Mouse (Mus musculus) adipocyte (in vitro differentiated cells): ENCODE measurements around the gene D16Ertd472e.
"Not testable (repeated sequence)": the region's sequence is repeated elsewhere in the genome, so short reads cannot be mapped to it uniquely, and the experiment has no call there.

ENCODE experiments used
- DNase-seq: peaks from one replicate; pipeline ENCODE4 v3.0.0-alpha.2; 2016; ENCODE audit warnings: low spot score

D16Ertd472e gene

DNA sequence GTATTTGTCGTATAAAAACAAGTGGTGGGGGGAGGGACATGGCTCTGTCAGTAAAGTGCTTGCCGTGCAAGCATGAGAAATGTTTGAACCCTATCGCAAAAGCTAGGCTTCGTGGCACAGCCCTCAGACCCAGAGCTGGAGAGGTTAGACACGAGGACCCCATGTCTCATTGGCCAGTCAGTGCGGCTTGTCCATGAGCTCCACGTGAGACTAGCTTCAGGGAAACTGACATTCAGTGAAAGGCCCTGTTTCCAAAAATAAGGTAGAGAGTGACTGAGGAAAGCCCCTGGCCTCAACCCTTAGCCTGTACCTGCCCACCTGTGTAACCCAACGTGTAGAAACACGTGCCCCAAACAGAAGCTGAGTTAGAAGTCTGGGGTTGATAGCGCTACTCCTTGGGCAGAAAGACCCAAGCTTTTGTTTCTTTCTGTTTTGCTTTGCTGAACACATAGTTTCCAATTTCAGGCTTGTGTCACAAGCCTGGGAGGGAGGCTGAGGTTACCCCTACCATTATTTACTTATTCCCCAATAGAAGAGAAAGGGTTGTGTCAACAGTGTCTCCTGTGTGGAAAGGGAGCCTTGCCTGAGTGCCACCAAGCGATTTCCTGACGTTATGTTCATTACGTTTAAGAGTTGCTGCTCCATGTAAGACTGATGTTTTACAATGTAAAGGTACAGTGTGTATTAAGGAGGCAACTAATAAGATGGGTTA is 12.2 kb downstream of the D16Ertd472e start:
- no peak for DNase-seq

DNA sequence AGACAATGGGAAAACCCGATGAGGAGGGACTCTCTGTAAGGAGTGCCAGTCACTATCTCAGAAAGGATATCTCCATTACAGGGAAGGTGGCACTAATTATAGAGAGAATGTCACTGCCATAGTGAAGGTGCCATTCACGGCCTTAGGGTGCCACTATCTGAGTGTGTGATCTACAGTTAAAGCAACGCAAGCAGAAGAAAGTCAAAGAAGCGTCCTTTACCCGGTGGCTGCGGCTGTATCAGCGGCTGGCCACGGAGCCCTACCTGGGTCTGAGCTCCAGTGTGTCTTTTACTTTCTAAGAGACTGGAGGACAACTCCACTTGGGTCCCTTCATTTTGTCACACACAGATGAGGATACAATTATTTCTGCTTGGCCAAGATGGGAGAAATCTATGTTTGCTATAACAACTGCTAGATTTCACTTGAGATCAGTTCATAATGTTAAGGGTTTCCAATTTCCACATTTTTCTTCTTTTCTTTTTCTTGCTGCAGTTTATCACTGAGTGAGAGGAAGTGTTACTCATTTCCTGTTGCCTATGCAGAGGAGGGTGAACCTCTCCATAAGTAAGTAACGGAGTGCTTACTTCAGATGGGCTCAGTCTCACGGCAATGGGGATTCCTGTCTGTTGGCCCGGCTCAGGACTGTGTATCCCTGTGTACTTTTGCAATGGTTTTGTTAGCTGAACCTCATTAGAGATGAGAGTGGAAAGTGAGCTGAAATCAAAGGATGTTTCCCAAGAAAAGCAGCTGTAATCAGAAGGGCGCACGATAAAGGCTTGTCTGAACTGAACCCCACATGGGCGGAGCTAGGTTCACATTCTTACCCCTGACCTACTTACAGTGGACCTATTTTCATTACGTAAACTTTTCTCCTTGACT is 13.2 kb downstream of the D16Ertd472e start:
- no peak for DNase-seq

DNA sequence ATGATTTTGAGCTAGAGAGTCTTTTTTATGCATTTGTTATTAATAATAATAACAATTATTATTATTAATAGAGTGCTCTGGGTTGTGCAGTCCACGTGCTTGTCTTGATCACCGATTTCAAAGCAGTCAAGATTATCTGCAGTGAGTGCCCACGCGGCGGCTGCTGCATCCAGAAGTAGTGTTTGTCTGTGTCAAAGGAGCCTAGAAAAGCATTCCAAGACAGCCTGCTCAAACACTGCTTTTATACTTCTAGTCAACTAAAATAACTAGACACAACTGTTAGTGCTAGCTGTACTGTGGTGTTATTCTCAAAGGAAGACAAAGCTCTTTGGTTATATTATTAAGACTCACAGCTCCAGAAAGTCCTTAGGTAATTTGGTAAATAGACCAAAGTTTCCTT is 15.9 kb downstream of the D16Ertd472e start:
- no peak for DNase-seq

DNA sequence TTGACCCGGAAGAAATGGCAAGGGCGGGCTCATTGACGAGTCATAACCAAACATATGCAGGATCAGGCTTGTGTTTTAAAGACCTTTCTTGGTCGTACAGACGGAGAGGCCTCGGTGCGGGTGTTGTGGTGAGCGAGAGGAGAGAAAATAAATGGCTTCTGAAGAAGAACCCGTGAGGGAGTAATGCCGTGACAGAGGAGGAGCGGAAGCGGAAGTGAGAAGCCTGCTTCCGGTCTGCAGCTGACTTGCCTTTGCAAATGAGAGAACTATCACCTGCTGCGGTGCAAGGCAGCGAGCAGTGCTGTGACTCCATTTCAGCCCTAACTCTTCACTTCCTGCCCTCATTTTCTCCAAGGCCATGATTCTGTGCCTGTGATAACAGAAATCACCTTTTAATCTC is 16.4 kb downstream of the D16Ertd472e start:
- DNase-seq: no peak

DNA sequence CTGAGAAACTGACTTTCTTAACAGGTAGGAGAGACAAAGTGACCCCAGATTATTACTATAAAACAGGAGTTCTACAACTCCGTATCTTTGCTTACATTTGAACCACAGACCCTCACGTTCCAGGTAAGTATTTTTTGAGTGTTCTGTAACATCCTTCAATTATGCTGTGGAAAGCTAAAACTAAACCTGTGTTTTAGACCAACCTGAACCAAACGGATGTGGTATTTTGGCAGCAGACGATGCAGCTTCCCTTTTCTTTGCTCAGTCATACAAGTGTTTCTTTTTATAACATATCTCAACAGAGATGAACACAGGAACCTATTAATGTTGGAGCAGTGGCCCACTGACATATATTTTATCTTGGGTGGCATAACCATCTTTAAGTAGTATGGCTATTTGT is 18.9 kb downstream of the D16Ertd472e start:
- no peak for DNase-seq

DNA sequence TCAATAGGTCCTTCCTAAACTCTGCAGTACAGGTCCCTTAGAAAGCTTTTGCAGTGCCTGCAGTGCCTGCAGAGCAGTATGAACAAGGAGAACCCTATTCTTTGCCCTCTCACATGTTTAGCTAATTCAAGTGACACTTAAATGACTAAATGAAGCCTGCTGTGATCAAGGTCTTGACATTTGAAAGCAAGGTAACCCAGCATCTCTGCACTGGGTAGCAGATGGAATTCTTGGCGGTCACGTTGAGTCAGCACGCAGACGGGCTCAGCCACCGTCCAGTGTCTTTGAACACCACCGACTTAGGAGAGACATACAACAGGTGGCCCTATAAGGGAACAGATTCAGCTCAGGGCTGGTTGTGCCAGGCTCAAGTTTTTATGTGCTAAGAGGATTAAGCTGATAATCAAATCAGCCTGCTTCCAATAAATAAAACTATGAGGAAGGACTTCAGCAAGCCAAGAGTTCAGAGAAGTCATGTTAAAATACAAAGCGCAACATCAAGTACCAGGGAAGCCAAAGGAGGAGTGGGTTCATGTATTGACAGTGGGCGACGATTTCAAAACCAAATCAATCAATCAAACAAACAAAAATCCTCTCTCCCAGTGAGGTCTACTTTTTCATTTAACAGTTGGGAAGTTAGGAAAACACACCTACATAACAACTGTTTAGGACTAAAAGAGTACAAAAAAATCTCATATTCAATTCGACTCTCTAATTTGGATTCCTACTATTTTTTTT is 21.4 kb downstream of the D16Ertd472e start:
- no peak for DNase-seq

DNA sequence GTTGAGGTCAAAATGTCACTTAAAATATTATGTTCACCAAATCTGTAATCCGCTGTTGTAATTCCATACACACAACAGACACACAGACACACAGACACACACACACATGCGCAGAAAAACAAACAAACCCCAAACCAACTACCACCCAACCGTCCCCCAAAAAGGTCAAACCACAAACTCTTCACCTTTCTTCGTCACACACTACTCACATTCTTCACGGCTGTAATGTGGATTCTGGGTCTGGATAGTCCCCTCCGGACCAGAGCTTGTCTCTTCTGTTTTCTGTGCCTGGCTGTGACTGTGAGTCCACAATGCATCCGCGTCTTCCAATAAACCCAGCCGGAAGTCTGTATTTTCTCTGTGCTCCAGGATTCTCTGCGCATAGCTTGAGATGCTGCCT is 29.1 kb downstream of the D16Ertd472e start:
- DNase-seq: no peak

DNA sequence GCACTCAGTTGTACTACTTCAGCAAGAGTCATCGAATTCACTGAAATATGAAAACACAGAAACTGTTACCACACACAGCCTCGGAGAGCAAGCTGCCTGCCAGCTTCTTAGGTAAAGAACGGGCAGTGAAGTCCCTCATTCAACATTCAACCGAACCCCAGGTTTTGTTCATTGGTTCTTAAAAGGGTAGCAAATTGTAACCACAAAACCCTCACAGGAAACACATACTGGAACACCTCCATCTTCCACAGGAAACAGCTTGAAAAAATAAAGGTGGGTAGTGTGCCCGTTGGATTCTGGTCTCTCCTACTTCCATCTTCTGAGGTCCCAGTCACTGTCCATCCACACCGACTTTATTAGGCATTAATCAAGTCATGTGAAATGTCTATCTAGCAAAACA is 30.0 kb downstream of the D16Ertd472e start:
- DNase-seq: no peak

DNA sequence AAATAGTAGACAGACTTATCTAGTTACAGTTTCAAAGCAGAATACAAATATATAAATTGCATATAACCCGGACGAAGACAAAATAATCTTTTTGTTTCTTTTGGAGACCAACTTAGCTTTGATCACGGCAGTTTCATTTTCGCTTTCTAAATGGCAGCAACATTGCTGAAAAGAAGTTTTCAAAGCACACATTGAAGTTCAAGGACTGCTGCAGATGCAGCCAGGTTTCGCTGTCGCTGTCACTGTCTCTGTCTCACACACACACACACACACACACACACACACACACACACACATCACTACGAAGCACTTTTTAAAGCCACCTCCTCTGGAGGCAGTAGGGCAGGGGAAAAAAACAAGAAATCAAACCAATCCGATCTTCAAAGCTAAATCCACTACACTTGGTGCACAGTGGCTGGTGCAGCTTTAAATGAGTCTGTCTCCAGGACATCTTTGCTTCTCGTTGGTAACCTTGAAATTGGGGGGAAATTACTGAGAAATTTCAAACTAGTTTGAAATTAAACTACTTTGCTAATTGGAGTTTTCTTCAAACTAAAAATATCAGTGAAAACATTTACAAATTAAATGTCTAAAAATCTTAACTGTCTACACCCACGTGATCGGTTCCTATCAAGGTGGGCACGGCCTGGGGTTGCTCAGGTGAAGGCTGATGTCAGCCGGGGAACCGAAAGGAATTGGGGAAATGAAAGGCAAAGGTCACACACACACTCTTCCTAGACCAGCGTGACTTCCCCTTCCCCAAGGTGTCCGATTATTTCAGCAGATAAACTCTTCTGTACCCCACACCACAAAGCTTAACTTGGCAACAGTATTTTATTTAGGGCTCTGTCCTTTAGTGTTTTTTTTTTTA is 35.9 kb downstream of the D16Ertd472e start:
- DNase-seq: no peak

DNA sequence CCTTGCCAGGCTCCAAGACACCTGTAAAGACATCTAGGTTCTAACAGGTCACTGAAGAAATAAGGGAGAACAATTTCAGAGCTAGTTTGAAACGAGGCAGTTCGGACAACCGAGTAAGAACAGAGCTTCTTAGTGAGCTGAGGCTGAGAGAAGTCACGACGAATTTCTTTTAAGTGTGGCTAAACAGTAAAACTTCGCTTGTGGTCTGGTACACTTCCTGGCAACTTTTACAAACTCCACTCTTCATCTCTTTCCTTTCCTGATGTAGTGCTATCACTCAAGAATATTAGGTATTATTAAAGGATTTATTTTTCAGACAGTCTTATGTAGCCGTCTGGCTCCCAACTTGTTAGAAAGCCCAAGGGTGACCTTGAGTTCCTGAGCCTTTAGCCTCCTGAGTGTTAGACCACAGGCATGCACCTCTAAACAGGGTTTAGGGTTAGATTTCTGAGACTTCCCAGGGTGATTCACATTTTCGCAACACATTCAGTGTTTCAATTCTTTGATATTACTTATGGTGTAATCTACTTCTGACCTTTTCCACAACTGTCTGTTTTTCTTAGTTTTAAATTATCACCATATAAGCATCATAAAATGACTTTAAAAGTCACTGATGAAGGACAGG is 38.6 kb downstream of the D16Ertd472e start:
- DNase-seq: no peak

DNA sequence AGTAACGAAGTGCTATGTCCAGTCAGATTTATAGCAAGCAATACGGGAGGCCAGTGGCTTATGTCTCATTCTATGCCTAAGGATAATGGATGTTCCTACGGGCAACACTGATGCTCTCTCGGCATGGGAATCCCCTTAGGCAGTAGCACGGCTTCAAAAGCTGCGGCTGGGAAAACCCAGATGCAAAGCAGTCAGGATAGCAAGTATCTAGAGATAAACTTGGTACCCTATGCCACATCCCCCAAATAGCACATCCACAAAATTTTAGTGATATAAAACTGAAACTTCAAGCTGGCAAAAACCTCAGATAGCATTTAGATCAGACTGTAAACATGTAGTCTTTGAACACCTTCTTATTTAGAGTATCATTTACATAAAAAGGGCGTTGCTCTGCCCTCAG is 39.2 kb downstream of the D16Ertd472e start:
- DNase-seq: no peak

DNA sequence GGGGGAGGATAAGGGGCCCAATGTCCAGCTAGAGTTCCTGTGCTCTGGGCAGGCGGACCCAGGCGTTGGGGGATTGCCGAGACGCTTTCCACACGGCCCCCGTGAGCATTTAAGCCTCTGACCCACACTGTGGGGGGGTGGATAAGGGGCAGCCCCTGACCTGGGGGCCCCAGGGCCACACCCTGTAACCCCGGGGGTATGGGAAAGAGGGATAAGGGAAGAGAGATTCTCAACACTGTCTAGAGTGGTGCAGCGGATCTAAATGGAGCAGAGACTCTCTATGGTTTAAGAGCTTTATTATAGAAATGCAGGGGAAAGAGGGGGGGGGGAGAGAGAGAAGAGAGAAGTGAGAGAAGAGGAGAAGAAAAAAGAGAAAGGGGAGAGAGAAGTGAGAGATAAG is 42.0 kb downstream of the D16Ertd472e start:
- no peak for DNase-seq

DNA sequence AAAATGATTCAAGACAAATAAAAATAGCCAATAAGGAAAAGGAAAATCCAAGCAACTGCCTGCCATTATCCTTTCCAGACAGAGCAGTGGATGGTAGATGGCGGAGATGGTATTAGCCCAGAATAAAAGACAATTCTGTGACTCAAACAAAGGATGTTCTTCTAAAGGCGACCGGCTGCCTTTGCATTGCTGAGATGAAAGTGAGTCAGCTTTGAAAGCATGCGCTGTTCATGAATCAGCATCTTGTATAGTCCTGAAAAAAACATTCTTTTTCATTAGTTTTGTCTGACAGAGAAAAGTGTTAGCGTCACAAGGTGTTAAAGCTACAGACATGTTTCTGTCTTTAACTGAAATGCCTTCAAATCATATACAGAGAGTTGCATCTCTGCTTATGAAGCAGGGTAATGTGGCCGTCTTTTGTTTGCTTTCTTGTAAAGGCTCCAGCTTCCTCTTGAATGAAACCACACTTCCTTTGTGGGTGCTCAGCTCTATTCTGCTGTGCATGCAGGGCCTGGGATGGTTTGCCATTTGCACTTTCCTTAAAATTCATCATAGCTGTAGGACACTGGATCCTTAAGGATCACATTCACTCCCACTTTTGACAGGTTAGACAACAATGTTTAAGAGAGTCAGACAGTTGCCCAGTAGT is 44.4 kb downstream of the D16Ertd472e start:
- no peak for DNase-seq

DNA sequence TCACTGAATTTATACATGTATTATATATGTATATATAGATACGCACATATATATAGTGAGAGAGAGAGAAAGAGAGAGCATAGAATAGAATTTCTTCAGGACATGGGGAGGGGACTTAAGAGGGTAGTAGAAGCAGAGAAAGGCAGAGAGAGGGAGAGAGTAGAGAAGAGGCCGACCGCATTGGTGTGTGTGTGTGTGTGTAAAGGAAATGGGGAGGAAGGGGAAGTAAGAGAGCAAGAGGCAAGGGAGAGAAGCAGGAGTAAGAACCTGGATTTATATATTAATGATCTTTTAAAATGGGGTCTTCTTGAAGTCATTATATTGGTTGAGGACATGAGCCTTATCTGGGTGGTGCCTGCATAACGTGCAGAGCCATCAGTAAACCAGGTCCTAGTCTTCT is 53.5 kb downstream of the D16Ertd472e start:
- no peak for DNase-seq

DNA sequence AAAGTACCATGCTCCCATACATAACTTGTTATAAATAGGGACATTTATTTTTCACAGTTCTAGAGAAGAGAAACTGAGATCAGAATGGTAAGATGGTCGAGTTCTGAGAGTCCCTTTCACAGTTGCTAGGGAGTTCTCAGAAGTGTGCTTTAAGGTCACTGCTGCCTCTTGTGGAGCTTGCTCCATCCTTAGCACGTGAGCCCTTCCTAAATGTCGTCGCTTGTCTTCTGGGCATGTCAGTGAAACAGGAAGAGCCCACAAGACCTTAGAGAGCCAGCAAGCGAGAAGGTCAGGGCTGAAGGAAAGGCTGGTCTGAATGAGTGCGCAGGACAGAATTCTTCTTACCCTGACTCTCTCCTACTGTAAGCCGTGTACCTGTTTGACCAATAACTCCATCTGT is 57.8 kb downstream of the D16Ertd472e start:
- DNase-seq: no peak

DNA sequence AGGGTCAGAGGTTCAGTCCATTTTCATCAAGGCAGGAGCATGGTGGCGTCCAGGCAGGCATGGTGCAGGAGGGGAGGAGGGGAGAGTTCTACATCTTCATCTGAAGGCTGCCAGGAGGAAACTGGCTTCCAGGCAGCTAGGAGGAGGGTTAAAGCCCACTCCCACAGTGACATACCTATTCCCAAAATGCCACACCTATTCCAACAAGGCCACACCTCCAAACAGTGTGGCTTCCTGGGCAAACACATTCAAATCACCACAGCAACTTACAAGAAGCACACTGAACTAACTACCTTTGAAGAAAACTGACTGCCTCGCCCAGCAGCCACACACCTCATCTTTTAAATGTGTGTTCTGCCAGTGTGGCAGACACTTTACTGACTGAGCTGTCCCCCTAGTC is 59.3 kb downstream of the D16Ertd472e start:
- no peak for DNase-seq

DNA sequence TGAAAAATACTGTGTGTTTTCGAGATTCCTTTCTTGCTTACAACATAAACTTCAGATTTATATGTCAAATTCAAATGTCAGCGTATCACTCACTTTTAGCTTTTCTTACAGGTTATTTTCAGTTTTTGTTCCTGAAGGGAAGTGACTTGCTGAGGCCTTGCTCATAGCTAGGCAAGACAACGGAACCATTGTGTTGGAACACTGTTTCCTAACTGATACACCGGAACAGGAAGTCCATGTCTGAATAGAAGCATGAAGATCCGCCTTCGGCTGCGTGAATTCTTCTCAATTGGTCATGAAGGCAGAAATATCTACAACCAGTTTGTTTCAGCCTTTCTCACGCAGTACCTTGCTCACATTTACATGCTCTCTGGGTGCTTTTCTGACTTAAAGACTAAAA is 65.0 kb downstream of the D16Ertd472e start:
- no peak for DNase-seq

DNA sequence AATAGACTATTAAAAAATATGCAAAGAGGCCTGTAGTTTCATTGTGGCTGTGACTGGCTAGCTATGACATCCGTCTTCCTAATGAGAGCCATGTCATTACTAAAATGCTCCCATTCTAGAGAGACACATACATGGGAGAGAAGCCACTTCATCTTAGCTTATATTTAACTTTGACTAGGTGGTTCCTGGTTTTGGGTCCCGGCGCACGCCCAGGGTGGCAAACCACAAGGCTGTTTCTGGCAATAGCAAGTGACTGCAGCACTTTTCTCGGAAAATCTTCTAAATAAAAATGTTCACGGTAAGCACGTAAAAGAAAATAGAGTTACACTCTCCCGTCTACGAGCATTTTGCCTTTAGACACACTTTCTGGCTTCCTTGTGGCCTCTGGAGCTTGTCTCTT is 74.0 kb downstream of the D16Ertd472e start:
- DNase-seq: no peak

DNA sequence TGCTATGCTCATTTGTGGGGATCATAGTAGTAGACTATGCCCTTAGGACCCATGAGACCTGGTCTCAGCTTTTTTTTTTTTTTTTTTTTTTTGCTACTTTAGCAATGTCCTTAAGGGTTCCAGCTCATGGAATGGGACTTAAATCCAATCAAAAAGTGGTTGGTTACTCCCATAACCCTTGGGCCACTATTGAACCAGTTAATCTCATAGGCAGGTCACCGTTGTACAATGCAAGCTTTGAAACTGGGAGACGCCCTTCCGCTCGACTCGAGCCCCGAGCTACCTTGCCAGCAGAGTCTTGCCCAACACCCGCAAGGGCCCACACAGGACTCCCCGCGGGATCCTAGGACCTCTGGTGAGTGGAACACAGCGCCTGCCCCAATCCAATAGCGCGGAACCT is 83.8 kb downstream of the D16Ertd472e start:
- not testable (repeated sequence) for DNase-seq

DNA sequence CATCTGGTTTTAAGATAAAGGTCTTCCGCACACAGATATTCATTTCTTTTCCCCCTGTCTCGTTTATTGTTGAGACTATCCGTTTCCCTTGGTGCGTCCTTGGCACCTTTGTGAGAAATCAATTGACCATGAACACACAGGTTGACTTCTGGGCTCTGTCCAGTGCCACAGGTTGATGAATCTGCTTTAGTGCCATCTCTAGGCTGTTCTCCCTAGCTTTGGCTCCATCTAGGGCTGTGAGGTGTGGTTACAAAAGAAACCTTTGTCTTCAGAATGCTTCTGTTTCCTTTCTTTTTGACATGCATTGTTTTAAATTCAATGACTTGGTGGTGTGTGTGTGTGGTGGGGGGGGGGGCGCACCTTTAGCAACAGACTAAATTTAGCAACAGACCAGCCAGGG is 85.7 kb downstream of the D16Ertd472e start:
- DNase-seq: no peak
